Comparison of ENCODE assay signal across 8 mouse cellular contexts in the genomic region with DNA sequence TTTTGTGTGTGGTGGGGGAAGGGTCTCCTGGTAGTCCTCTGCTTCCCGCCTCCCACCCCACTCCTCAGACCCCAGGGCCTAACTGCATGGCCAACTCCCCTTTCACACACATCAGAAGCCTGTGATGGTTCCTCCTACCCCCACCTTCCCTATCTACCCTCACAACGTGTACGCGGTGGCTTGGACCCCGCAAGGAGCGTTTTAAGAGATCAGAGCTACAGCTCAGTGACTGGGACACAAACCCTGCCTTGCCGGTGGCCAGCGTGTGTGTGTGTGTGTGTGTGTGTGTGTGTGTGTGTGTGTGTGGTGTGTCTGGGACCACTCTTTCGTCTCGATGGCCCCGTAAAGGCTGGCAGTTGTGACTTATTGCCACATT. TPM values are rescaled to one million over a fixed set of nuclear protein-coding genes. Genes with fewer than 3 reads are reported as not detected.
A peak's percentile ranks its signal among the peaks of the same experiment; 100 is the strongest.
DNase-seq lines count a peak whose midpoint lies in the region; ATAC-seq and TF ChIP-seq lines count a peak whose summit lies in the region.

No protein-coding gene starts in this region.

- H3K4me1 ChIP-seq in hindbrain, embryonic 15.5 days (replicated peaks), result peaks cover 6% of the 10 kb centered on the region
- H3K4me1 ChIP-seq in midbrain, embryonic 16.5 days (ENCODE audit: control insufficient read depth, insufficient read depth, low read length), result no peaks in the 10 kb centered on the region; the same call in 1 of the 2 replicates

- H3K27me3 ChIP-seq in hindbrain, embryonic 15.5 days, result no peaks in the 10 kb centered on the region
- H3K27me3 ChIP-seq in midbrain, embryonic 16.5 days (ENCODE audit: control insufficient read depth, insufficient read depth, low read depth, low read length), result no peaks in the 10 kb centered on the region

- peak overlapping the region; percentile 77 for H3K4me3 ChIP-seq in layer of hippocampus, adult 2 months
- peak overlapping the region; percentile 91 for H3K4me3 ChIP-seq in hindbrain, embryonic 15.5 days
- peak overlapping the region; percentile 96 for H3K4me3 ChIP-seq in midbrain, embryonic 16.5 days (ENCODE audit: low read depth, low read length)

- H3K27ac ChIP-seq in layer of hippocampus, adult 2 months, result peak overlapping the region; percentile 83
- H3K27ac ChIP-seq in hindbrain, embryonic 15.5 days (replicated peaks), result peak overlapping the region; percentile 87
- peak overlapping the region; percentile 91 for H3K27ac ChIP-seq in midbrain, embryonic 16.5 days (ENCODE audit: low read length)

- TF ChIP-seq CTCF in layer of hippocampus, adult 2 months (conservative IDR thresholded peaks at IDR 0.05), result no peak

- no peaks in the 10 kb centered on the region for H3K9me3 ChIP-seq in hindbrain, embryonic 15.5 days
- H3K9me3 ChIP-seq in midbrain, embryonic 16.5 days (replicated peaks; ENCODE audit: control insufficient read depth, low read length, poor library complexity, severe bottlenecking), result no peaks in the 10 kb centered on the region

- DNase-seq in layer of hippocampus, adult 2 months (ENCODE audit: low spot score in 2 of 2), result no peak
- DNase-seq in layer of hippocampus, adult 9-11 months, result no peak
- peak; percentile 38 for DNase-seq in embryo, embryonic 11 days
- DNase-seq in ovary, postnatal 14 days (ENCODE audit: low spot score), result no peak
- DNase-seq in gastrocnemius, adult 8-10 months (ENCODE audit: low spot score in 2 of 2), result no peak
- DNase-seq in ovary, postnatal 36 days (ENCODE audit: low spot score), result no peak

- H3K36me3 ChIP-seq in hindbrain, embryonic 15.5 days, result no peaks in the 10 kb centered on the region
- H3K36me3 ChIP-seq in midbrain, embryonic 16.5 days (ENCODE audit: control insufficient read depth, insufficient read depth, low read length), result no peaks in the 10 kb centered on the region

- peak overlapping the region; percentile 94 for H3K9ac ChIP-seq in hindbrain, embryonic 15.5 days
- H3K9ac ChIP-seq in midbrain, embryonic 16.5 days (ENCODE audit: low read depth, low read length), result peak overlapping the region; percentile 95

- peak; percentile 68 for ATAC-seq in hindbrain, embryonic 15.5 days (ENCODE audit: low FRiP score, low read depth)
- ATAC-seq in midbrain, embryonic 16.5 days, result peak; percentile 79

- 2% methylated on average over 11 of the region's 11 CpGs for WGBS in hindbrain, embryonic 15.5 days
- 0% methylated on average over 11 of the region's 11 CpGs for WGBS in midbrain, embryonic 16.5 days

- peak overlapping the region; percentile 67 for H3K4me2 ChIP-seq in hindbrain, embryonic 15.5 days
- peak overlapping the region; percentile 79 for H3K4me2 ChIP-seq in midbrain, embryonic 16.5 days (ENCODE audit: low read length)

RNA-seq across cellular contexts. Expression of a gene that starts 1.2 kb away (rescaled TPM):
- total RNA-seq in layer of hippocampus, adult 2 months (2021), result 10 to 100 TPM; 36.5 to 39.3 TPM
- 43.3 and 51.7 TPM in 2 replicates for polyA plus RNA-seq in hindbrain, embryonic 15.5 days (2015; fragmentation: Nextera tagmentation; extraction: Ambion mirVana)
- 45.1 and 48.7 TPM in 2 replicates for polyA plus RNA-seq in midbrain, embryonic 16.5 days (2015; fragmentation: Nextera tagmentation; extraction: Ambion mirVana)
- total RNA-seq in gastrocnemius, adult 8-10 months (2022), result under 1 TPM; 0.12 to 0.46 (median 0.24) TPM

RNA-seq across cellular contexts. Expression of a gene that starts 20.5 kb away (rescaled TPM):
- total RNA-seq in layer of hippocampus, adult 2 months (2021), result not detected
- polyA plus RNA-seq in hindbrain, embryonic 15.5 days (2015; fragmentation: Nextera tagmentation; extraction: Ambion mirVana), result 0.54 and 0.66 TPM in 2 replicates
- 0.39 and 0.60 TPM in 2 replicates for polyA plus RNA-seq in midbrain, embryonic 16.5 days (2015; fragmentation: Nextera tagmentation; extraction: Ambion mirVana)
- not detected for total RNA-seq in gastrocnemius, adult 8-10 months (2022)

RNA-seq across cellular contexts. Expression of a gene that starts 32.9 kb away (rescaled TPM):
- 10 to 100 TPM; 39.6 to 41.4 TPM for total RNA-seq in layer of hippocampus, adult 2 months (2021)
- 46.3 and 49.9 TPM in 2 replicates for polyA plus RNA-seq in hindbrain, embryonic 15.5 days (2015; fragmentation: Nextera tagmentation; extraction: Ambion mirVana)
- polyA plus RNA-seq in midbrain, embryonic 16.5 days (2015; fragmentation: Nextera tagmentation; extraction: Ambion mirVana), result 51.8 and 52.4 TPM in 2 replicates
- 10 to 100 TPM in 3 of 4 experiments, 1 to 10 TPM in 1; 9.5 to 12.2 (median 11.2) TPM for total RNA-seq in gastrocnemius, adult 8-10 months (2022)

RNA-seq across cellular contexts. Expression of a gene that starts 33.1 kb away (rescaled TPM):
- total RNA-seq in layer of hippocampus, adult 2 months (2021), result 10 to 100 TPM; 87.0 to 87.3 TPM
- polyA plus RNA-seq in hindbrain, embryonic 15.5 days (2015; fragmentation: Nextera tagmentation; extraction: Ambion mirVana), result 83.4 and 97.2 TPM in 2 replicates
- 63.5 and 68.0 TPM in 2 replicates for polyA plus RNA-seq in midbrain, embryonic 16.5 days (2015; fragmentation: Nextera tagmentation; extraction: Ambion mirVana)
- total RNA-seq in gastrocnemius, adult 8-10 months (2022), result 10 to 100 TPM; 80.6 to 87.8 (median 85.1) TPM

RNA-seq across cellular contexts. Expression of a gene that starts 37.1 kb away (rescaled TPM):
- total RNA-seq in layer of hippocampus, adult 2 months (2021), result 1 to 10 TPM in 1 of 2 experiments, under 1 TPM in 1; 0.88 to 3.6 TPM
- 9.5 and 22.9 TPM in 2 replicates for polyA plus RNA-seq in hindbrain, embryonic 15.5 days (2015; fragmentation: Nextera tagmentation; extraction: Ambion mirVana)
- 1.7 and 2.5 TPM in 2 replicates for polyA plus RNA-seq in midbrain, embryonic 16.5 days (2015; fragmentation: Nextera tagmentation; extraction: Ambion mirVana)
- not detected for total RNA-seq in gastrocnemius, adult 8-10 months (2022)

Comparison
In these comparisons a context has a peak if more than half of its experiments do, and no peak if none do; other contexts are left out.
1. RNA of a gene that starts 1.2 kb away (total RNA-seq): 36.5 to 39.3 TPM in layer of hippocampus, adult 2 months; 0.12 to 0.46 TPM in gastrocnemius, adult 8-10 months; every median in the first group is over 10 times any median in the second.
2. Peak in every context shown above with its lines, with median percentiles within 50 percentile points of each other: H3K27ac ChIP-seq and H3K4me3 ChIP-seq.